ENCODE assay signal across 8 mouse cellular contexts in genomic region chr6:91410961-91411368, GRCm38 (mm10). TPM values are rescaled to one million over a fixed set of nuclear protein-coding genes. Genes with fewer than 3 reads are reported as not detected.
DNase-seq lines count a peak whose midpoint lies in the region; ATAC-seq and TF ChIP-seq lines count a peak whose summit lies in the region.

Gene Wnt7a, minus strand, starts transcription at chr6:91411363.

- intact Hi-C loops in gastrocnemius, adult 2 months (cut with DNase I), result loop anchor here (1.0 to 5.0 kb wide), 2 partner anchors 125 to 244 kb away; no protein-coding TSS in a partner anchor
- intact Hi-C loops in gastrocnemius, postnatal 14 days (cut with DNase I; ENCODE audit: low total_unique reads), result loop anchor here (5.0 kb wide), 1 partner anchor 244 kb away; no protein-coding TSS in a partner anchor

- WGBS in hindbrain, embryonic 13.5 days, result 0% methylated on average over 39 of the region's 51 CpGs
- WGBS in limb, embryonic 10.5 days, result under 1% methylated on average over 51 of the region's 51 CpGs
- WGBS in neural tube, embryonic 15.5 days, result under 1% methylated on average over 44 of the region's 51 CpGs

- ATAC-seq in hindbrain, embryonic 13.5 days (ENCODE audit: low FRiP score), result peak; percentile 57
- ATAC-seq in neural tube, embryonic 15.5 days (ENCODE audit: low FRiP score), result peak; percentile 58
- no peak for ATAC-seq in frontal cortex, adult (ENCODE audit: low TSS enrichment)

- TF ChIP-seq CTCF in gastrocnemius, adult 2 months (IDR thresholded peaks at IDR 0.05), result no peak

- H3K4me3 ChIP-seq in gastrocnemius, adult 2 months, result peak within 1 kb of the TSS; percentile 64
- peak within 1 kb of the TSS; percentile 68 for H3K4me3 ChIP-seq in hindbrain, embryonic 13.5 days
- peak within 1 kb of the TSS; percentile 58 for H3K4me3 ChIP-seq in limb, embryonic 10.5 days
- H3K4me3 ChIP-seq in neural tube, embryonic 15.5 days (replicated peaks), result peak within 1 kb of the TSS; percentile 72

- H3K27ac ChIP-seq in gastrocnemius, adult 2 months, result no peak within 1 kb of the TSS
- H3K27ac ChIP-seq in hindbrain, embryonic 13.5 days, result peak within 1 kb of the TSS; percentile 62; the same call in 1 of the 2 replicates
- H3K27ac ChIP-seq in limb, embryonic 10.5 days, result peak within 1 kb of the TSS; percentile 42; the same call in 1 of the 2 replicates
- peak within 1 kb of the TSS; percentile 61 for H3K27ac ChIP-seq in neural tube, embryonic 15.5 days (replicated peaks)

- H3K27me3 ChIP-seq in hindbrain, embryonic 13.5 days, result peaks cover 73% of the 10 kb centered on the region
- peaks cover 98% of the 10 kb centered on the region for H3K27me3 ChIP-seq in limb, embryonic 10.5 days (ENCODE audit: low read depth, poor library complexity, severe bottlenecking)
- peaks cover 53% of the 10 kb centered on the region for H3K27me3 ChIP-seq in neural tube, embryonic 15.5 days (replicated peaks)

- peak within 1 kb of the TSS; percentile 99 for H3K4me2 ChIP-seq in hindbrain, embryonic 13.5 days
- peak within 1 kb of the TSS; percentile 92 for H3K4me2 ChIP-seq in neural tube, embryonic 15.5 days

- H3K9me3 ChIP-seq in hindbrain, embryonic 13.5 days, result no peaks in the 10 kb centered on the region
- no peaks in the 10 kb centered on the region for H3K9me3 ChIP-seq in limb, embryonic 10.5 days (replicated peaks)
- H3K9me3 ChIP-seq in neural tube, embryonic 15.5 days (replicated peaks), result no peaks in the 10 kb centered on the region

- peaks cover 6% of the 10 kb centered on the region; the same call in 1 of the 2 replicates for H3K36me3 ChIP-seq in hindbrain, embryonic 13.5 days
- H3K36me3 ChIP-seq in limb, embryonic 10.5 days, result no peaks in the 10 kb centered on the region
- no peaks in the 10 kb centered on the region for H3K36me3 ChIP-seq in neural tube, embryonic 15.5 days

- no peak for DNase-seq in gastrocnemius, adult 2 months
- no peak for DNase-seq in gastrocnemius, postnatal 14 days
- DNase-seq in thymus, postnatal 14 days, result peak; percentile 11
- no peak for DNase-seq in thymus, postnatal 0 days (ENCODE audit: low spot score)
- DNase-seq in limb, embryonic 10.5 days (ENCODE audit: low spot score), result peak; percentile 50

- H3K9ac ChIP-seq in hindbrain, embryonic 13.5 days, result peak within 1 kb of the TSS; percentile 80
- peak within 1 kb of the TSS; percentile 67 for H3K9ac ChIP-seq in neural tube, embryonic 15.5 days (replicated peaks)

- peaks cover 23% of the 10 kb centered on the region for H3K4me1 ChIP-seq in hindbrain, embryonic 13.5 days (replicated peaks)
- peaks cover 27% of the 10 kb centered on the region for H3K4me1 ChIP-seq in limb, embryonic 10.5 days
- peaks cover 37% of the 10 kb centered on the region for H3K4me1 ChIP-seq in neural tube, embryonic 15.5 days

RNA-seq across cellular contexts. Expression of gene Wnt7a, which starts in this region (rescaled TPM):
- not detected for total RNA-seq in gastrocnemius, adult 2 months (2021)
- not detected for total RNA-seq in gastrocnemius, postnatal 14 days (2021)
- 0.14 and 0.22 TPM in 2 replicates for polyA plus RNA-seq in thymus, postnatal 0 days (2015; fragmentation: Nextera tagmentation; extraction: Ambion mirVana)
- 10.5 and 11.5 TPM in 2 replicates for polyA plus RNA-seq in hindbrain, embryonic 13.5 days (2015; fragmentation: Nextera tagmentation; extraction: Ambion mirVana)
- polyA plus RNA-seq in limb, embryonic 10.5 days (2016; fragmentation: Nextera tagmentation; extraction: Ambion mirVana), result 5.0 and 8.4 TPM in 2 replicates
- polyA plus RNA-seq in neural tube, embryonic 15.5 days (2015; fragmentation: Nextera tagmentation; extraction: Ambion mirVana), result 7.6 and 9.5 TPM in 2 replicates

Comparison
In these comparisons a context has a peak if more than half of its experiments do, and no peak if none do; other contexts are left out.
1. DNase-seq: peak in thymus, postnatal 14 days (single experiment) and limb, embryonic 10.5 days (single experiment); none in gastrocnemius, adult 2 months (single experiment), gastrocnemius, postnatal 14 days (single experiment) and thymus, postnatal 0 days (single experiment).
2. Peak in every context shown above with its lines, with median percentiles within 50 percentile points of each other: H3K4me3 ChIP-seq.